Mouse (Mus musculus): ENCODE results near the gene Zfp82. TPM values are rescaled to one million over a fixed set of nuclear protein-coding genes. Genes with fewer than 3 reads are reported as not detected.

Gene Zfp82
- polyA plus RNA-seq, 1 experiment from 2014 or later = 4.8 TPM

GRCm38 (mm10) chr7:30008020-30008690 lies 64.5 kb downstream of the Zfp82 start:
- Histone ChIP-seq H3K4me2 (ENCODE audit: low read depth, low read length) (no peak overlapping the region), H3K9ac (ENCODE audit: low read length) (no peak overlapping the region), H3K36me3 (ENCODE audit: control insufficient read depth, insufficient read depth) (peaks cover 23% of the 10 kb centered on the region), H3K4me1 (ENCODE audit: control insufficient read depth, insufficient read depth, low read length) (no peaks in the 10 kb centered on the region), H3K27me3 (ENCODE audit: control insufficient read depth, insufficient read depth, low read length) (no peaks in the 10 kb centered on the region), H3K27ac (ENCODE audit: low read length) (no peak overlapping the region), H3K9me3 (replicated peaks; ENCODE audit: control insufficient read depth, low read length) (no peaks in the 10 kb centered on the region), H3K4me3 (ENCODE audit: low read length) (no peak overlapping the region)
- no peak for ATAC-seq (replicated peaks; ENCODE audit: extremely low read depth, insufficient read depth, low FRiP score)
- 80% methylated on average over 6 of the region's 6 CpGs for WGBS

- H3K36me3 ChIP-seq (ENCODE audit: control insufficient read depth, insufficient read depth) = peaks cover 23% of the 10 kb centered on the region
- WGBS = 95% methylated on average over 1 of the region's 1 CpGs
- H3K4me1 ChIP-seq (ENCODE audit: control insufficient read depth, insufficient read depth, low read length) = no peaks in the 10 kb centered on the region
Observed at GRCm38 (mm10) chr7:30007601-30008000, 65.1 kb downstream of the Zfp82 start.

More at GRCm38 (mm10) chr7:30007601-30008000, 65.1 kb downstream of the Zfp82 start:
- no peak overlapping the region for H3K4me3 ChIP-seq (ENCODE audit: low read length)
- no peaks in the 10 kb centered on the region for H3K9me3 ChIP-seq (replicated peaks; ENCODE audit: control insufficient read depth, low read length)
- ATAC-seq (replicated peaks; ENCODE audit: extremely low read depth, insufficient read depth, low FRiP score) = no peak
- no peak overlapping the region for H3K9ac ChIP-seq (ENCODE audit: low read length)
- no peak overlapping the region for H3K4me2 ChIP-seq (ENCODE audit: low read depth, low read length)
- no peak overlapping the region for H3K27ac ChIP-seq (ENCODE audit: low read length)
- no peaks in the 10 kb centered on the region for H3K27me3 ChIP-seq (ENCODE audit: control insufficient read depth, insufficient read depth, low read length)

Small RNAs within 50 kb of the gene (microRNA-seq; reads per million reads assigned to microRNA genes)
- gene Gm23368 = not detected

Other genes starting within 250 kb of the Zfp82 start
- gene Zfp940, start 219.2 kb downstream of the Zfp82 start, polyA plus RNA-seq (2015; fragmentation: Nextera tagmentation; extraction: Ambion mirVana) = 1.5 TPM in 2 replicates
- 4.2 and 5.4 TPM in 2 replicates for gene Zfp420, start 212.9 kb downstream of the Zfp82 start, polyA plus RNA-seq (2015; fragmentation: Nextera tagmentation; extraction: Ambion mirVana)
- 8.5 and 9.6 TPM in 2 replicates for gene Zfp27, start 166.3 kb downstream of the Zfp82 start, polyA plus RNA-seq (2015; fragmentation: Nextera tagmentation; extraction: Ambion mirVana)
- gene Zfp383, start 164.7 kb downstream of the Zfp82 start, polyA plus RNA-seq (2015; fragmentation: Nextera tagmentation; extraction: Ambion mirVana) = 3.0 and 3.2 TPM in 2 replicates
- gene Zfp74, start 118.8 kb downstream of the Zfp82 start, polyA plus RNA-seq (2015; fragmentation: Nextera tagmentation; extraction: Ambion mirVana) = 8.2 and 8.3 TPM in 2 replicates
- 16.0 and 18.4 TPM in 2 replicates for gene Zfp568, start 88.9 kb downstream of the Zfp82 start, polyA plus RNA-seq (2015; fragmentation: Nextera tagmentation; extraction: Ambion mirVana)
- gene Zfp14, start 21.5 kb downstream of the Zfp82 start, polyA plus RNA-seq (2015; fragmentation: Nextera tagmentation; extraction: Ambion mirVana) = 4.3 and 4.7 TPM in 2 replicates
- gene Gm26920, start 17.5 kb upstream of the Zfp82 start, polyA plus RNA-seq (2015; fragmentation: Nextera tagmentation; extraction: Ambion mirVana) = not detected in 2 replicates
- gene Zfp566, start 17.6 kb upstream of the Zfp82 start, polyA plus RNA-seq (2015; fragmentation: Nextera tagmentation; extraction: Ambion mirVana) = 6.2 and 7.1 TPM in 2 replicates
- 75.3 and 76.0 TPM in 2 replicates for gene Zfp260, start 21.9 kb upstream of the Zfp82 start, polyA plus RNA-seq (2015; fragmentation: Nextera tagmentation; extraction: Ambion mirVana)
- gene Zfp382, start 49.0 kb upstream of the Zfp82 start, polyA plus RNA-seq (2015; fragmentation: Nextera tagmentation; extraction: Ambion mirVana) = 11.2 and 13.3 TPM in 2 replicates
- gene Zfp146, start 96.8 kb upstream of the Zfp82 start, polyA plus RNA-seq (2015; fragmentation: Nextera tagmentation; extraction: Ambion mirVana) = 7.2 and 7.3 TPM in 2 replicates
- 506 and 580 TPM in 2 replicates for gene Cox7a1, start 111.2 kb upstream of the Zfp82 start, polyA plus RNA-seq (2015; fragmentation: Nextera tagmentation; extraction: Ambion mirVana)
- 85.4 and 87.7 TPM in 2 replicates for gene Capns1, start 125.9 kb upstream of the Zfp82 start, polyA plus RNA-seq (2015; fragmentation: Nextera tagmentation; extraction: Ambion mirVana)
- gene Polr2i, start 159.0 kb upstream of the Zfp82 start, polyA plus RNA-seq (2015; fragmentation: Nextera tagmentation; extraction: Ambion mirVana) = 112 TPM in 2 replicates
- 134 and 154 TPM in 2 replicates for gene Tbcb, start 159.4 kb upstream of the Zfp82 start, polyA plus RNA-seq (2015; fragmentation: Nextera tagmentation; extraction: Ambion mirVana)
- gene Ovol3, start 162.8 kb upstream of the Zfp82 start, polyA plus RNA-seq (2015; fragmentation: Nextera tagmentation; extraction: Ambion mirVana) = 0.20 TPM in 1 of 2 replicates, not detected in the other
- gene Thap8, start 207.2 kb upstream of the Zfp82 start, polyA plus RNA-seq (2015; fragmentation: Nextera tagmentation; extraction: Ambion mirVana) = 0.29 and 0.47 TPM in 2 replicates
- gene Wdr62, start 207.5 kb upstream of the Zfp82 start, polyA plus RNA-seq (2015; fragmentation: Nextera tagmentation; extraction: Ambion mirVana) = 6.9 and 8.1 TPM in 2 replicates
- gene Clip3, start 218.8 kb upstream of the Zfp82 start, polyA plus RNA-seq (2015; fragmentation: Nextera tagmentation; extraction: Ambion mirVana) = 7.0 and 8.0 TPM in 2 replicates
- gene Alkbh6, start 235.8 kb upstream of the Zfp82 start, polyA plus RNA-seq (2015; fragmentation: Nextera tagmentation; extraction: Ambion mirVana) = 62.0 and 67.1 TPM in 2 replicates
- gene Syne4, start 241.9 kb upstream of the Zfp82 start, polyA plus RNA-seq (2015; fragmentation: Nextera tagmentation; extraction: Ambion mirVana) = 9.2 and 10.0 TPM in 2 replicates
- gene E130208F15Rik, start 248.8 kb upstream of the Zfp82 start, polyA plus RNA-seq (2015; fragmentation: Nextera tagmentation; extraction: Ambion mirVana) = 3.6 and 7.3 TPM in 2 replicates

All from heart, embryonic 16.5 days (tissue).